ENCODE assay signal across 30 mouse cellular contexts in genomic region chr11:80071039-80071438, GRCm38 (mm10). TPM values are rescaled to one million over a fixed set of nuclear protein-coding genes. Genes with fewer than 3 reads are reported as not detected.
DNase-seq lines count a peak whose midpoint lies in the region; ATAC-seq lines count a peak whose summit lies in the region.
"Had no signal": no experiment of that assay in that cellular context is flagged by ENCODE, and none has a peak within 500 bp of the region (broad histone marks: within the 10 kb centered on the region; RNA-seq: fewer than 3 reads in every experiment).

No protein-coding gene starts in this region.

- peaks cover 75% of the 10 kb centered on the region for H3K4me1 ChIP-seq in megakaryocyte, embryonic 14.5 days
- H3K4me1 ChIP-seq in liver, embryonic 15.5 days (replicated peaks), result peaks cover 65% of the 10 kb centered on the region
- H3K4me1 ChIP-seq: embryonic facial prominence, embryonic 13.5 days; forebrain, embryonic 10.5 days; forebrain, embryonic 15.5 days; limb, embryonic 12.5 days; neural tube, embryonic 12.5 days had no signal

- H3K27me3 ChIP-seq in megakaryocyte, embryonic 14.5 days (replicated peaks), result no peaks in the 10 kb centered on the region
- H3K27me3 ChIP-seq in liver, embryonic 15.5 days, result no peaks in the 10 kb centered on the region
- H3K27me3 ChIP-seq: embryonic facial prominence, embryonic 13.5 days; forebrain, embryonic 15.5 days; heart, embryonic 13.5 days; limb, embryonic 12.5 days; neural tube, embryonic 12.5 days; Patski had no signal

- no peak overlapping the region for H3K9ac ChIP-seq in liver, embryonic 15.5 days
- H3K9ac ChIP-seq: embryonic facial prominence, embryonic 13.5 days; forebrain, embryonic 15.5 days; heart, embryonic 13.5 days; hindbrain, embryonic 14.5 days; limb, embryonic 12.5 days; liver, embryonic 14.5 days; neural tube, embryonic 12.5 days had no signal

- H3K4me2 ChIP-seq in liver, embryonic 15.5 days, result no peak overlapping the region
- H3K4me2 ChIP-seq: embryonic facial prominence, embryonic 13.5 days; forebrain, embryonic 15.5 days; heart, embryonic 13.5 days; hindbrain, embryonic 14.5 days; limb, embryonic 12.5 days; midbrain, embryonic 11.5 days; neural tube, embryonic 12.5 days had no signal

- peak overlapping the region; percentile 67 for H3K4me3 ChIP-seq in megakaryocyte, embryonic 14.5 days (replicated peaks)
- H3K4me3 ChIP-seq in liver, embryonic 15.5 days (replicated peaks), result no peak overlapping the region
- H3K4me3 ChIP-seq: embryonic facial prominence, embryonic 13.5 days; forebrain, embryonic 10.5 days; forebrain, embryonic 15.5 days; gastrocnemius, adult 2 months; heart, embryonic 13.5 days; limb, embryonic 12.5 days; neural tube, embryonic 12.5 days had no signal

- H3K36me3 ChIP-seq in megakaryocyte, embryonic 14.5 days (replicated peaks; ENCODE audit: low read length), result peaks cover 28% of the 10 kb centered on the region
- peaks cover 65% of the 10 kb centered on the region for H3K36me3 ChIP-seq in liver, embryonic 15.5 days (replicated peaks)
- H3K36me3 ChIP-seq: embryonic facial prominence, embryonic 13.5 days; forebrain, embryonic 15.5 days; heart, embryonic 13.5 days; neural tube, embryonic 12.5 days had no signal

- DNase-seq in NIH3T3 (ENCODE audit: low read depth), result peak; percentile 71
- no peak for DNase-seq in neural tube, embryonic 10.5 days (ENCODE audit: extremely low spot score, low spot score)
- no peak for DNase-seq in c-Kit-positive CD71-positive TER-119-positive erythroid progenitor cells, embryonic 14.5 days (ENCODE audit: low spot score)
- DNase-seq in adrenal gland, postnatal 14 days, result no peak
- DNase-seq: adrenal gland, postnatal 25 days; B cell, adult 2 months; cerebellum, adult 11 months; cerebellum, adult 9-10 months; embryo, embryonic 11 days; gastrocnemius, adult 2 months; heart, postnatal 10 days; kidney, adult 11 months; kidney, postnatal 14 days; right cerebral cortex, postnatal 4 days; thymus, postnatal 4 days had no signal

- no peaks in the 10 kb centered on the region for H3K9me3 ChIP-seq in megakaryocyte, embryonic 14.5 days
- no peaks in the 10 kb centered on the region for H3K9me3 ChIP-seq in liver, embryonic 15.5 days (replicated peaks)
- H3K9me3 ChIP-seq: embryonic facial prominence, embryonic 13.5 days; forebrain, embryonic 10.5 days; forebrain, embryonic 15.5 days; heart, embryonic 13.5 days; limb, embryonic 12.5 days; neural tube, embryonic 12.5 days had no signal

- H3K27ac ChIP-seq in liver, embryonic 15.5 days (replicated peaks), result peak overlapping the region; percentile 26; the same call in 1 of the 2 replicates
- H3K27ac ChIP-seq: embryonic facial prominence, embryonic 13.5 days; forebrain, embryonic 10.5 days; forebrain, embryonic 15.5 days; gastrocnemius, adult 2 months; heart, embryonic 13.5 days; hindbrain, embryonic 14.5 days; limb, embryonic 12.5 days; liver, embryonic 14.5 days; neural tube, embryonic 12.5 days had no signal

- 86% methylated on average over 2 of the region's 2 CpGs for WGBS in liver, embryonic 15.5 days (ENCODE audit: insufficient replicate concordance)

- no peak for ATAC-seq in megakaryocyte, adult 5-6 weeks (ENCODE audit: poor library complexity, severe bottlenecking)
- ATAC-seq in liver, embryonic 15.5 days (ENCODE audit: insufficient read depth), result no peak
- ATAC-seq: forebrain, embryonic 15.5 days; lung, postnatal 0 days; midbrain, embryonic 16.5 days; Patski had no signal

RNA-seq across cellular contexts. Expression of gene Crlf3, which starts 9.8 kb away (rescaled TPM):
- polyA plus RNA-seq in megakaryocyte, embryonic 14.5 days (2012; ENCODE audit: insufficient read depth, low replicate concordance), result 3.0 and 15.0 TPM in 2 replicates
- 87.6 and 93.5 TPM in 2 replicates for total RNA-seq in megakaryocyte, adult 5-6 weeks (2015)
- 121 and 127 TPM in 2 replicates for total RNA-seq in megakaryocyte, adult 5-6 weeks (2017)
- 106 and 115 TPM in 2 replicates for polyA plus RNA-seq in liver, embryonic 15.5 days (2015; fragmentation: Nextera tagmentation; extraction: Ambion mirVana)
- total RNA-seq in adrenal gland, postnatal 14 days (2021), result 21.5 and 32.2 TPM in 2 replicates

RNA-seq across cellular contexts. Expression of gene Atad5, which starts 18.2 kb away (rescaled TPM):
- 0.47 TPM in 1 of 2 replicates, not detected in the other for polyA plus RNA-seq in megakaryocyte, embryonic 14.5 days (2012; ENCODE audit: insufficient read depth, low replicate concordance)
- 22.8 and 23.3 TPM in 2 replicates for total RNA-seq in megakaryocyte, adult 5-6 weeks (2015)
- total RNA-seq in megakaryocyte, adult 5-6 weeks (2017), result 18.0 and 27.4 TPM in 2 replicates
- 9.1 and 9.4 TPM in 2 replicates for polyA plus RNA-seq in liver, embryonic 15.5 days (2015; fragmentation: Nextera tagmentation; extraction: Ambion mirVana)
- total RNA-seq in adrenal gland, postnatal 14 days (2021), result 4.6 and 4.7 TPM in 2 replicates
